Mouse (Mus musculus): ENCODE results near the gene Scgn. TPM values are rescaled to one million over a fixed set of nuclear protein-coding genes. Genes with fewer than 3 reads are reported as not detected.

Gene Scgn
- not detected in 2 replicates for polyA plus RNA-seq (2012)

DNA sequence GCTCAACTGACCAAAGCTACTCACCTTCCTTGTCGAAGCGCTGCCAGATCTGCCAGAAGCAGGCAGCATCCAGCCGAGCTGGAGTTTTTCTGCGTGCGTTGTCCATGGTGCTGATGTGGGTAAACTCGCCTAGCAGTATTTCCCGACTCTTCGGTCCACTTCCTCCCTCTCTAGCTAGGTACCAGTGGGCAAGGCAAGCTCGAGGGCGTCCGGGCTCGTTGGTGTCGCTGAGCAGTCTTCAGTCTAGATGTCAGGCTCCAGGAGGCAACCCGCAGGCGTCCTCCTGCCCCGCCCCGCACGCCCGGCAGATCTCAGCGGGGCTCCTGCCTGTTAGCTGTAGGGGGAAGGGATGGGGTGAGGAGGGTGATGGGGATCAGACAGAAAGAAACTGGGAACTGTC lies at the start of gene Scgn:
Scgn (minus strand) TSS at position 287 of the 400 bp plus-strand sequence.
- TF ChIP-seq GATA1 (IDR thresholded peaks at IDR 0.05; ENCODE audit: low read length) (no peak), TAL1 (IDR thresholded peaks at IDR 0.05; ENCODE audit: low read length) (no peak)
- H3K36me3 ChIP-seq (ENCODE audit: control insufficient read depth), result no peaks in the 10 kb centered on the region
- peaks cover 36% of the 10 kb centered on the region for H3K27me3 ChIP-seq (ENCODE audit: control insufficient read depth)
- no peaks in the 10 kb centered on the region for H3K9me3 ChIP-seq (ENCODE audit: control insufficient read depth, low read length)
- H3K4me1 ChIP-seq (ENCODE audit: control insufficient read depth), result no peaks in the 10 kb centered on the region
- no peak within 1 kb of the TSS for H3K4me3 ChIP-seq (replicated peaks)

DNA sequence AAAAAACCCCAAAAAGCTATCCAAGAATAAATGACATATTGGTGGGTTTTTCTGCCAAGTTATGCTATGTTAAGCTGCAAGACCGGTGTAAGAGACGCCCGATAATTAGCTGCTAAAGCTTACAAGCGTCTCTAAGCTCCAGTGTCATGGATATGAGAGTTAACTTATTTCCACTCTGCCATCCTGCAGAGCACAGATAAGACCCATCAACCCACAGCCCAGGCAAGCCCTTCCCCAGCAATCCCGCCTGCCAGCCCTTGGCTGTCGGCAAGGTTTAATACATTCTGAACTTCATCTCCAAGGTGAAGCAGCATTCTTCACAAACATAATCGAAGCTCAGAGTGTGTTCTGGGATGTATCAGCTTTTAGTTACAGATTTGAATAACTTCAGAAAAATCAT lies 49.2 kb upstream of the Scgn start:
- Histone ChIP-seq H3K36me3 (ENCODE audit: control insufficient read depth) (no peaks in the 10 kb centered on the region; the same call in 1 of the 2 replicates), H3K4me3 (replicated peaks) (no peak overlapping the region), H3K4me1 (ENCODE audit: control insufficient read depth) (peaks cover 5% of the 10 kb centered on the region), H3K9me3 (ENCODE audit: control insufficient read depth, low read length) (no peaks in the 10 kb centered on the region), H3K27me3 (ENCODE audit: control insufficient read depth) (peaks cover 20% of the 10 kb centered on the region)
- no peak for TF ChIP-seq GATA1 (IDR thresholded peaks at IDR 0.05; ENCODE audit: low read length)
- no peak for TF ChIP-seq TAL1 (IDR thresholded peaks at IDR 0.05; ENCODE audit: low read length)

DNA sequence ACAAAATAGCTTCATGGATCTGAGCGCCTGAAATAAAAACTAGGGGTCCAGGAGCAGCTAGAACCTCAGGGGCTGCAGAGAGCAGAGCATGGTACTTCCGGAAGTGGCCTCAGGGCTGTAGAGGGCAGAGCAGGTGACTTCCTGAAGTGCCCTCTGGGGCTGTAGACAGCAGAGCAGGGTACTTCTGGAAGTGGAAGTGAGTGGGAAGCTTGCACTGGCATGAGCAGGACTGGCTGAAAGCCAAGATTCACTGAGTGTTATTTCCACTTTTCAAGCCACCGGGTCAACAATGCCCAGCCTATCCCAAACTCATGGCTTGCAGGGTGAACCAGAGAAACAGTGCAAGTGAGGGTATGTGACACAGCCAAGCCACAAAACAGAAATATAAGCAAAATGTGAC lies 46.5 kb upstream of the Scgn start:
- Histone ChIP-seq H3K27me3 (ENCODE audit: control insufficient read depth) (peaks cover 20% of the 10 kb centered on the region), H3K9me3 (ENCODE audit: control insufficient read depth, low read length) (no peaks in the 10 kb centered on the region), H3K36me3 (ENCODE audit: control insufficient read depth) (no peaks in the 10 kb centered on the region; the same call in 1 of the 2 replicates), H3K4me3 (replicated peaks) (no peak overlapping the region), H3K4me1 (ENCODE audit: control insufficient read depth) (peaks cover 5% of the 10 kb centered on the region)
- TF ChIP-seq GATA1 (IDR thresholded peaks at IDR 0.05; ENCODE audit: low read length) (no peak), TAL1 (IDR thresholded peaks at IDR 0.05; ENCODE audit: low read length) (no peak)

DNA sequence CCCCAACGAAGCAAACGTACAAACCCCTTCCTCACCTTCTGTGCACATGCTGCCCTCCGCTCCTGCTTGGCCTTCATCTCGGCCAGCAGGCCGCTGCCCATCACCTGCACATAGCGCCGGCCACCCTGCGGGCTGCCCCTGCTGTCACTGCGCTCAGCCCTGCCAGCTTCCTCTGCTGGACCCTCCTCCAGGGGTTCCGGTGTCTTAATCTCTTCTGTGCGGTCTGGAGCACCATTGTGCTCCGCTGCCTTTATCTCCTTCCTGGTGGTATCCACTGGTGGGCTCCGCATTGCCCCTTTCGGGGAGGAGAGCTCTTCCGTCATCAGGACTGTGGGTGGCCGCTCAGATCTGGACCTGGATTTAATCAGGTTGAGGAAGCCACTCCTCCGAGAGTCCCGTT lies 45.1 kb upstream of the Scgn start:
- Histone ChIP-seq H3K4me3 (replicated peaks) (no peak overlapping the region), H3K27me3 (ENCODE audit: control insufficient read depth) (peaks cover 20% of the 10 kb centered on the region), H3K9me3 (ENCODE audit: control insufficient read depth, low read length) (no peaks in the 10 kb centered on the region), H3K4me1 (ENCODE audit: control insufficient read depth) (peaks cover 5% of the 10 kb centered on the region), H3K36me3 (ENCODE audit: control insufficient read depth) (no peaks in the 10 kb centered on the region)
- TF ChIP-seq TAL1 (IDR thresholded peaks at IDR 0.05; ENCODE audit: low read length) (no peak), GATA1 (IDR thresholded peaks at IDR 0.05; ENCODE audit: low read length) (no peak)

DNA sequence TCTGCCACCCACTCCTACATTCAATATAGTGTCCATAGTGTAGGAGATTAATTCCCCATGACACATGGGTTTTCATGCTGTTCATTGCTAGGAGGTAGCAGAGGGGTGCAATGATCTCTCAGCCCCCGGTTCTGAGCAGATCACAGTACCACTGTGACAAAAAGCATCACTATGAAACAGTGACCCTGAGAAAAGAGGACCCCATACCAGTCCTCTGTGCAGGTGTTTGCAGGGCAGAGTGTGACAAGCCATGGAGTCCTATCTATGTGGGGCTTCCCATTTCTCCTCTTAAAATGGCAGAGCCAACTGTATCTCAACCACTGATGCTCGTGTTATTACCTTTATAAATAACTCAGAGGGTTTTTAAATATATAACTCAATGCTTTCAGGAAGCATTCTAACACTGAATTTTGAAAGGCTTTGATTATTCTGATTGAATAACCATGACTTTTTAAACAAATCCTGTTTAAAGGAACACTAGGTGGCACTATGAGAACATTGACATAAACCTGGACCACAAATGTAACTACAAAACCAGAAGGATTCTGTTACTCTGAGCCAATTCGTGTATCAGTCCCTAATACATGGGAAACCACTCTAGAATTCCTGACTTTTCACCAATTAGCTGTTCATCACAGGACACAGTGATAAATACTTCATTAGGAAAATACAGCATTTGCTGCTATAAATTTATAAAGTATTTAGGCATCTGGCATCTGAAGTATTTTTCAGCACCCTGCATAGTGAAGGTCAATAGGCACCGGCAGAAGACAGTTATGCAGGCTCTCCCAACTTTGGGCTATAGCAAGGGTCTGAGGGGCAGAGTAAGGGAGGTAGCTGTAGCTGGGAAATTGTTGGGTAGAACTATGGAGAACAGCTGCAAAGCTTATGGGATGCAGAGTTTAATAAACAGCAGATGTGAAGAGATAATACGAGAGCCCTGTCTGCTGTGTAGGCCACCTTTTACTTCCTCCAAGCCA lies 36.5 kb upstream of the Scgn start:
- TF ChIP-seq TAL1 (IDR thresholded peaks at IDR 0.05; ENCODE audit: low read length), result no peak
- TF ChIP-seq GATA1 (IDR thresholded peaks at IDR 0.05; ENCODE audit: low read length), result no peak

DNA sequence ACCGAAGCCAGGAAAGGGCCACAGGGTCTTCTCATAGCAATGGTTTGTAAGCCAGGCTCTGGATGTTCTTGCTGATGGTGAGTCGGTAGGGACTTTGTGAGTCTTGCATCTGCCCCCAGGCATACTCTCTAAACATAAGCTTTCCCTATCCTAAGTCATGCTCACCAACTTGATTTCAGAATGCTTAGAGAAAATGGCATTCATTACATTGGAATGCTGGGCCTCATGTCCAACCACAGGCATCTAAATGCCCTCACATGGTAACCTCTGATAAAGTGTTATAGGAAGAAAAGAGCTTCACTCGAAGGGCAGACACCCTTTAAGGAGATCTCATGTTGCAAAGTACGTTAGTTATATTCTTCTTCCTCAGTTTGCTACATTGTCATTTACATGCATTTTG lies 27.5 kb upstream of the Scgn start:
- Histone ChIP-seq H3K4me3 (replicated peaks) (no peak overlapping the region), H3K9me3 (ENCODE audit: control insufficient read depth, low read length) (no peaks in the 10 kb centered on the region), H3K4me1 (ENCODE audit: control insufficient read depth) (no peaks in the 10 kb centered on the region), H3K27me3 (ENCODE audit: control insufficient read depth) (no peaks in the 10 kb centered on the region), H3K36me3 (ENCODE audit: control insufficient read depth) (no peaks in the 10 kb centered on the region)
- TF ChIP-seq TAL1 (IDR thresholded peaks at IDR 0.05; ENCODE audit: low read length), result no peak
- TF ChIP-seq GATA1 (IDR thresholded peaks at IDR 0.05; ENCODE audit: low read length), result no peak

More for the DNA sequence above, 36.5 kb upstream of the Scgn start:
- no peaks in the 10 kb centered on the region for H3K9me3 ChIP-seq (ENCODE audit: control insufficient read depth, low read length)
- H3K27me3 ChIP-seq (ENCODE audit: control insufficient read depth), result no peaks in the 10 kb centered on the region
- no peaks in the 10 kb centered on the region for H3K4me1 ChIP-seq (ENCODE audit: control insufficient read depth)
- H3K36me3 ChIP-seq (ENCODE audit: control insufficient read depth), result no peaks in the 10 kb centered on the region
- H3K4me3 ChIP-seq (replicated peaks), result no peak overlapping the region

DNA sequence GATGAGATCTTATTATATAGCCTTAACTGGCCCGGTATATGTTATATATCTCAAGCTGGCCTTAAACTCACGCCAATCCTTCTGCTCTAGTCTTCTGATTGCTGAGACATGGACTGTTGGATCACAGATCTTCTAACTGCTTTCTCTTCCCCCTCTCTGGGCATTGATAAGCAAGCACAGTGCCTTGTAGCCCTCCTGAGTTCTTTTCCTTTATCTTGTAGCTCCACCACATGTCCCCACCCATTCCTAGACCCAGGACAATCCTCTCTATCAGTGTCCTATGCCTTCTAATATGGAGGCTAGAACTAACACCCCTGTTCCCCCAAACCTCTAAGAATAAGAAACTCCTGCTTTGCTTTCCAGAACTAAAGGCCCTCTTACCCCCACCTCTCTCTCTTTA lies 14.5 kb upstream of the Scgn start:
- peaks cover 14% of the 10 kb centered on the region for H3K4me1 ChIP-seq (ENCODE audit: control insufficient read depth)
- TF ChIP-seq TAL1 (IDR thresholded peaks at IDR 0.05; ENCODE audit: low read length), result no peak
- no peak for TF ChIP-seq GATA1 (IDR thresholded peaks at IDR 0.05; ENCODE audit: low read length)
- H3K4me3 ChIP-seq (replicated peaks), result no peak overlapping the region
- H3K36me3 ChIP-seq (ENCODE audit: control insufficient read depth), result no peaks in the 10 kb centered on the region
- H3K27me3 ChIP-seq (ENCODE audit: control insufficient read depth), result no peaks in the 10 kb centered on the region
- no peaks in the 10 kb centered on the region for H3K9me3 ChIP-seq (ENCODE audit: control insufficient read depth, low read length)

DNA sequence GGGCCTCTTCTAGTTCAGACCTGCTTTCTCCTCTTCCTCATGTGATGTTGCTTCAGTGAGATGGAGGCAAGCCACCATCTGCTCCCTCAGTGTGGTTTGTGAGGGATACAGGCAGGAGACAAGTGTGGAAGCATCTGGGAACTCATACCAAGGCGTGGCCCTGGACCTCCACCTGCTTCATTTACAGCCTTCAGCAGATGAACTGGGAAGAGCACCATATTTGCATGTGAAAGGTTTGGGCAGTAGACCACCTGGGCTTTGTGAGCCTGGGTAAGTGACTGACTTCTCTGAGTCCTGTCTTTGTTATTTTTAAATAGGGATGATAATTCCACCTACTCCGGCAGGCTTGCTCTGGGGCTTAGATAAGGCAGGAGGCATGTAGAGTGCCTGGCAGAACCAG lies 10.8 kb upstream of the Scgn start:
- H3K36me3 ChIP-seq (ENCODE audit: control insufficient read depth), result no peaks in the 10 kb centered on the region
- TF ChIP-seq GATA1 (IDR thresholded peaks at IDR 0.05; ENCODE audit: low read length) (no peak), TAL1 (IDR thresholded peaks at IDR 0.05; ENCODE audit: low read length) (no peak)
- H3K4me1 ChIP-seq (ENCODE audit: control insufficient read depth), result peaks cover 14% of the 10 kb centered on the region
- H3K27me3 ChIP-seq (ENCODE audit: control insufficient read depth), result no peaks in the 10 kb centered on the region
- H3K4me3 ChIP-seq (replicated peaks), result no peak overlapping the region
- no peaks in the 10 kb centered on the region for H3K9me3 ChIP-seq (ENCODE audit: control insufficient read depth, low read length)

DNA sequence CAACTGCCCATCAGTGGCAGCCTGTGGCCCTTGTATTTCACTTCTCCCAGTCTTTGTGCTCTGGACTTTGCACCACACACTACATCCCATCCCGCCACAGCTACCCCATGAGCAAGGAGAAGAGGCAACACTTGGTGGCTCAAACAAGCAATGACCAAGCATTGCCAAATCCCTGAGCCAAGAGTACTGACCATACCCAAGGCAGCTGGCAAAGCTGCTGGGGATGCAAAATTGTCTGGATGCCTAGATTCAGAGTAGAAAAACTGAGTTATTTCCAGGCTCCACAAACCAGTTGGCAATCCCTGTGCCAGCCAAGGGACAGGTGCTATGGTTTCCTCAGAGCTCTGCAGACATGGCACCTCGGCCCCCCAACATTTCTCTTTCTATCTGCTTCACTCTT lies 10.1 kb upstream of the Scgn start:
- TF ChIP-seq GATA1 (IDR thresholded peaks at IDR 0.05; ENCODE audit: low read length) (no peak), TAL1 (IDR thresholded peaks at IDR 0.05; ENCODE audit: low read length) (no peak)
- Histone ChIP-seq H3K4me3 (replicated peaks) (no peak overlapping the region), H3K27me3 (ENCODE audit: control insufficient read depth) (peaks cover under 1% of the 10 kb centered on the region; the same call in 1 of the 2 replicates), H3K9me3 (ENCODE audit: control insufficient read depth, low read length) (no peaks in the 10 kb centered on the region), H3K36me3 (ENCODE audit: control insufficient read depth) (no peaks in the 10 kb centered on the region), H3K4me1 (ENCODE audit: control insufficient read depth) (peaks cover 12% of the 10 kb centered on the region)
